Mouse (Mus musculus): ENCODE measurements around the gene Ddr2. TPM values are rescaled to one million over a fixed set of nuclear protein-coding genes. Genes with fewer than 3 reads are reported as not detected.

Gene Ddr2
- polyA plus RNA-seq, 1 experiment from 2014 or later = 12.0 TPM

- Histone ChIP-seq H3K9ac (no peak overlapping the region), H3K27me3 (no peaks in the 10 kb centered on the region), H3K36me3 (no peaks in the 10 kb centered on the region), H3K27ac (no peak overlapping the region), H3K4me1 (replicated peaks) (no peaks in the 10 kb centered on the region), H3K4me3 (no peak overlapping the region), H3K4me2 (no peak overlapping the region), H3K9me3 (replicated peaks) (no peaks in the 10 kb centered on the region)
- ATAC-seq (replicated peaks; ENCODE audit: insufficient number of reproducible peaks, insufficient read depth, low FRiP score, low read depth) = no peak
- 85% methylated on average over 11 of the region's 11 CpGs for WGBS
These were observed 52.5 kb downstream of the Ddr2 start for GRCm38 (mm10) chr1:170058051-170058450.

- Histone ChIP-seq H3K4me1 (replicated peaks) (no peaks in the 10 kb centered on the region), H3K27me3 (no peaks in the 10 kb centered on the region), H3K9me3 (replicated peaks) (no peaks in the 10 kb centered on the region), H3K4me2 (no peak overlapping the region), H3K4me3 (no peak overlapping the region), H3K27ac (no peak overlapping the region), H3K9ac (no peak overlapping the region), H3K36me3 (no peaks in the 10 kb centered on the region)
- ATAC-seq (replicated peaks; ENCODE audit: insufficient number of reproducible peaks, insufficient read depth, low FRiP score, low read depth) = no peak
- WGBS = 75% methylated on average over 7 of the region's 7 CpGs
These were observed 53.0 kb downstream of the Ddr2 start for GRCm38 (mm10) chr1:170057607-170058006.

GRCm38 (mm10) chr1:170056921-170057320, 53.6 kb downstream of the Ddr2 start:
- Histone ChIP-seq H3K9me3 (replicated peaks) (no peaks in the 10 kb centered on the region), H3K4me1 (replicated peaks) (no peaks in the 10 kb centered on the region), H3K4me3 (no peak overlapping the region), H3K4me2 (no peak overlapping the region), H3K27ac (no peak overlapping the region), H3K9ac (no peak overlapping the region), H3K27me3 (no peaks in the 10 kb centered on the region), H3K36me3 (no peaks in the 10 kb centered on the region)
- ATAC-seq (replicated peaks; ENCODE audit: insufficient number of reproducible peaks, insufficient read depth, low FRiP score, low read depth) = no peak
- WGBS = 73% methylated on average over 3 of the region's 3 CpGs

GRCm38 (mm10) chr1:170056214-170056613, 54.3 kb downstream of the Ddr2 start:
- H3K4me3 ChIP-seq = no peak overlapping the region
- H3K36me3 ChIP-seq = no peaks in the 10 kb centered on the region
- no peaks in the 10 kb centered on the region for H3K9me3 ChIP-seq (replicated peaks)
- no peak overlapping the region for H3K27ac ChIP-seq
- H3K27me3 ChIP-seq = no peaks in the 10 kb centered on the region
- no peaks in the 10 kb centered on the region for H3K4me1 ChIP-seq (replicated peaks)
- no peak overlapping the region for H3K4me2 ChIP-seq
- no peak overlapping the region for H3K9ac ChIP-seq
- ATAC-seq (replicated peaks; ENCODE audit: insufficient number of reproducible peaks, insufficient read depth, low FRiP score, low read depth) = no peak
- WGBS = 70% methylated on average over 6 of the region's 6 CpGs

- H3K9ac ChIP-seq = no peak overlapping the region
- no peak overlapping the region for H3K4me2 ChIP-seq
- no peaks in the 10 kb centered on the region for H3K27me3 ChIP-seq
- WGBS = 85% methylated on average over 1 of the region's 1 CpGs
- H3K4me1 ChIP-seq (replicated peaks) = no peaks in the 10 kb centered on the region
- ATAC-seq (replicated peaks; ENCODE audit: insufficient number of reproducible peaks, insufficient read depth, low FRiP score, low read depth) = no peak
- H3K27ac ChIP-seq = no peak overlapping the region
- no peaks in the 10 kb centered on the region for H3K9me3 ChIP-seq (replicated peaks)
- H3K4me3 ChIP-seq = no peak overlapping the region
- H3K36me3 ChIP-seq = no peaks in the 10 kb centered on the region
These were observed 58.0 kb downstream of the Ddr2 start for GRCm38 (mm10) chr1:170052469-170053065.

GRCm38 (mm10) chr1:170051631-170052177, 58.9 kb downstream of the Ddr2 start:
- 59% methylated on average over 5 of the region's 5 CpGs for WGBS
- Histone ChIP-seq H3K9ac (no peak overlapping the region), H3K4me2 (no peak overlapping the region), H3K27me3 (no peaks in the 10 kb centered on the region), H3K27ac (no peak overlapping the region), H3K9me3 (replicated peaks) (no peaks in the 10 kb centered on the region), H3K4me3 (no peak overlapping the region), H3K36me3 (no peaks in the 10 kb centered on the region), H3K4me1 (replicated peaks) (no peaks in the 10 kb centered on the region)
- no peak for ATAC-seq (replicated peaks; ENCODE audit: insufficient number of reproducible peaks, insufficient read depth, low FRiP score, low read depth)

GRCm38 (mm10) chr1:170048434-170048833, 62.1 kb downstream of the Ddr2 start:
- H3K4me3 ChIP-seq = no peak overlapping the region
- 69% methylated on average over 4 of the region's 4 CpGs for WGBS

GRCm38 (mm10) chr1:170044726-170045471, 65.7 kb downstream of the Ddr2 start:
- no peak for ATAC-seq (replicated peaks; ENCODE audit: insufficient number of reproducible peaks, insufficient read depth, low FRiP score, low read depth)
- Histone ChIP-seq H3K9me3 (replicated peaks) (no peaks in the 10 kb centered on the region), H3K4me2 (no peak overlapping the region), H3K27ac (no peak overlapping the region), H3K9ac (no peak overlapping the region), H3K4me3 (no peak overlapping the region), H3K4me1 (replicated peaks) (no peaks in the 10 kb centered on the region), H3K27me3 (no peaks in the 10 kb centered on the region), H3K36me3 (no peaks in the 10 kb centered on the region)
- 72% methylated on average over 9 of the region's 9 CpGs for WGBS

More at GRCm38 (mm10) chr1:170048434-170048833, 62.1 kb downstream of the Ddr2 start:
- Histone ChIP-seq H3K27me3 (no peaks in the 10 kb centered on the region), H3K9me3 (replicated peaks) (no peaks in the 10 kb centered on the region), H3K9ac (no peak overlapping the region), H3K4me2 (no peak overlapping the region), H3K4me1 (replicated peaks) (no peaks in the 10 kb centered on the region), H3K27ac (no peak overlapping the region), H3K36me3 (no peaks in the 10 kb centered on the region)
- no peak for ATAC-seq (replicated peaks; ENCODE audit: insufficient number of reproducible peaks, insufficient read depth, low FRiP score, low read depth)

- Histone ChIP-seq H3K36me3 (no peaks in the 10 kb centered on the region), H3K9ac (no peak overlapping the region), H3K4me3 (no peak overlapping the region), H3K27me3 (no peaks in the 10 kb centered on the region), H3K27ac (no peak overlapping the region), H3K4me2 (no peak overlapping the region), H3K4me1 (replicated peaks) (no peaks in the 10 kb centered on the region), H3K9me3 (replicated peaks) (no peaks in the 10 kb centered on the region)
- ATAC-seq (replicated peaks; ENCODE audit: insufficient number of reproducible peaks, insufficient read depth, low FRiP score, low read depth) = no peak
These were observed 66.8 kb downstream of the Ddr2 start for GRCm38 (mm10) chr1:170043753-170044152.

- WGBS = 75% methylated on average over 5 of the region's 5 CpGs
- no peak for ATAC-seq (replicated peaks; ENCODE audit: insufficient number of reproducible peaks, insufficient read depth, low FRiP score, low read depth)
- Histone ChIP-seq H3K4me3 (no peak overlapping the region), H3K27ac (no peak overlapping the region), H3K9ac (no peak overlapping the region), H3K9me3 (replicated peaks) (no peaks in the 10 kb centered on the region), H3K27me3 (no peaks in the 10 kb centered on the region), H3K36me3 (no peaks in the 10 kb centered on the region), H3K4me2 (no peak overlapping the region), H3K4me1 (replicated peaks) (no peaks in the 10 kb centered on the region)
These were observed 67.6 kb downstream of the Ddr2 start for GRCm38 (mm10) chr1:170042996-170043395.

- Histone ChIP-seq H3K4me3 (no peak overlapping the region), H3K27me3 (no peaks in the 10 kb centered on the region)
- 65% methylated on average over 4 of the region's 4 CpGs for WGBS
These were observed 71.2 kb downstream of the Ddr2 start for GRCm38 (mm10) chr1:170039402-170039801.

GRCm38 (mm10) chr1:170035575-170035974, 75.0 kb downstream of the Ddr2 start:
- no peak overlapping the region for H3K9ac ChIP-seq
- H3K4me2 ChIP-seq = no peak overlapping the region
- H3K27me3 ChIP-seq = no peaks in the 10 kb centered on the region
- H3K27ac ChIP-seq = no peak overlapping the region
- 58% methylated on average over 3 of the region's 3 CpGs for WGBS
- no peak overlapping the region for H3K4me3 ChIP-seq
- no peaks in the 10 kb centered on the region for H3K36me3 ChIP-seq
- no peak for ATAC-seq (replicated peaks; ENCODE audit: insufficient number of reproducible peaks, insufficient read depth, low FRiP score, low read depth)
- H3K9me3 ChIP-seq (replicated peaks) = no peaks in the 10 kb centered on the region
- H3K4me1 ChIP-seq (replicated peaks) = no peaks in the 10 kb centered on the region

More at GRCm38 (mm10) chr1:170039402-170039801, 71.2 kb downstream of the Ddr2 start:
- no peaks in the 10 kb centered on the region for H3K9me3 ChIP-seq (replicated peaks)
- no peak overlapping the region for H3K27ac ChIP-seq
- no peak for ATAC-seq (replicated peaks; ENCODE audit: insufficient number of reproducible peaks, insufficient read depth, low FRiP score, low read depth)
- no peak overlapping the region for H3K9ac ChIP-seq
- H3K4me2 ChIP-seq = no peak overlapping the region
- H3K36me3 ChIP-seq = no peaks in the 10 kb centered on the region
- no peaks in the 10 kb centered on the region for H3K4me1 ChIP-seq (replicated peaks)

Measured in heart, embryonic 15.5 days (tissue).